Mouse (Mus musculus) spleen, postnatal 4 days (tissue): ENCODE data around the gene Pold4.
"Not testable (repeated sequence)": the region's sequence is repeated elsewhere in the genome, so short reads cannot be mapped to it uniquely, and the experiment has no call there.

ENCODE experiments used
- DNase-seq, 2 experiments: peaks; one replicate each; pipeline ENCODE4 v3.0.0; 2022; ENCODE audit warnings: low spot score in 2 of 2

Gene Pold4

DNA sequence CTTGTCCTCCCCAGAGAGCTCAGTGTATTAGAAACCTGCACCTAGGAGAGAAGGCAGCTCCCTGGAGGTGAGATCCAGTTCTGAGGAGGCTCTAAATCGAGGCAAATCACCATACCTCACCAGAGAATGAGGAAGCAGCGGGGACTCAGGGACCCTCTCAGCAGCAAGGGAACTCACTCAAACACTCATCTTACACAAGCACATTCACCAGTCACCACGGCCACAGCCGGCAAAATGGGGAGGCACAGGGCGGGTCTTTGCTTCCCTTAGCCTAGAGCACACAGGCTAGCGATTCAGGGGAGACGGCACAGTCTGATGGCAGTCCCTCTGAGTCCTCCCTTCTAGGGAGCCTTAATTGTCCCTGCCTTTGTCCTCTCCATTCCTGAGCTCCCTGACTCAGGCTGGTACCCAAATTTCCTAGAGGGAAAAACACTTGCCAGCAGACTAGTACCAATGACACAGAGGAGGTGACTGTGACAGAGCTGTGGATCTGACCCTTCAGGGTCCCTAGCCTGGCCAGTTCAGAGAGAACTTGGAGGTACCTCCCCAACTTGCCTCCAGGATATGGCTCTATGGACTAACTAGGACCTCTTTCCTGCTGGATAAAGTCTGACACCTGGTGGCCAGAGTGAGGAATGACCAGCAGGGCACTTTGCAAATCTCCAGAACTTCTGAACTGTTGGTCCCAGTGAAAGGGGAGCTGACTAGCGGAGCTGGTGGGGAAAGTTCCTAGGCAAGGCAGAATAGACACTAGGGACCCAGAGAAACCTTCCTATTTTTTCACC lies 3.6 kb upstream of the Pold4 start:
- DNase-seq: peak; percentile 74 to 88

DNA sequence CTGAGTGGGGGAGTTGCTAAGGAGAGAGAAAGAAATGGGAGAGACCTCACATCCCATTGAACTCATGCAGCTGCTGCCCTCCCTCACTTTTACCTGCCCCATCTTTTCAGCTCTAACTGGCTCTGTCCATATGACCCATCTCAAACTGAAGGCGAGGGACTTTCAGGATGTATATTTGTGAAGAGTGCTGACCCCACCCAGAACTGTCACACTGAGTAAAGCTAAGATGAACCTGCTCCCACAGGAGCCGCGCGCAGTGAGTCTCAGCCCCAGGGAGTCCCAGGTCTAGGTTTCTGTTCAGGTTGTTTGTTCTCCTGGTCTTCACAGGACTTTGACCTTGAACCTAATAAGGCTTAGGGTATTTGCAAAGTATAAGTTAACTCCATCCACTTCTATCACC lies 2.8 kb upstream of the Pold4 start:
- DNase-seq: no peak

DNA sequence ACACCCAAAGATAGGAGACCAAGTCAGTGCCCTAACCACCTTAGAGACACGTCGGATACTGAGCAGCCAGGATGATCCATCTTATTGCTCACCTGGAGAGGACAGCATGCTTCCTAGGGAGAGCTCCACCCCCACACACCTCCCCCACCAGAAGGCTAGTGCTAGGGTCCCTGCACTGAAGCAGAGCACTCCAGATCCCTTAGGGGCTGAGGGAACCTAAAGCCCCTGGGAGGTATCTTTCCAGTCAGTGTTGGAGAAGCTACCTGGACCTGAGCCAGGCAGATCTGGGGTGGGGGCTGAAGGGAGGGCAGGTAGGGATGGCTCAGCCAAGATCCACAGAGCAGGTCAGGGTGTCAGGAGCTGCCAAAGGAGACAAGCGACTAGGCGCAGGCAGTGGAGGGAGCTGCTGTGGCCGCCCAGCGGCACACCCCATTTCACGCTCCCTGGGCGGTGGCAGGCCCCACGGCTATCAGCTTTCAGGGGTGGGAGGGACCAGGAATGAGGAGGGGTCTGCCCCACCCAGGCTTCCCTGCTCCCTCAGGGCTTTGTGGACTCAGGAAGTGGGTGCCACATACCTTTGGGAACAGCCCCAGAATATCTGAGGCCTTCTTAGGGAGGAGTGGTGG lies 2.1 kb upstream of the Pold4 start:
- DNase-seq: no peak

DNA sequence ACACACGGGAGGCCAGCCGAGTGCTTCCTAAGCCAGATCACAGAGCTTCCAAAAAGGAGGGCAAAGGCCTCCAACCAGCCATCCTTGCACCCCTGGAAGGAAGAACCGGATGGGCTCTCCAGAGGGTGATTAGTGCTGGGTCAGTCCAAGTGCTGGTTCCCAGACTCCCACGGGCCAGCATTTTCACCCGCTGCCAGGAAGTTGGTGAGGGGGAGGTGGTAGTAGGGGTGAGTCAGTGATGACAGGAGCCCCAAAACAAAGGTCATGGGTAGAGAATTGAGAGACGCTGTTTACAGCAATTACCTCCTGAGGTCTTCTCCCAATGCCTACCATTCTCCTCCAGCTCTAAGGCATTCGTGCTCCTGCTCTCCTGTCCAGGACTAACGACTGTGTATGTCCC lies 1.3 kb upstream of the Pold4 start:
- DNase-seq: no peak

DNA sequence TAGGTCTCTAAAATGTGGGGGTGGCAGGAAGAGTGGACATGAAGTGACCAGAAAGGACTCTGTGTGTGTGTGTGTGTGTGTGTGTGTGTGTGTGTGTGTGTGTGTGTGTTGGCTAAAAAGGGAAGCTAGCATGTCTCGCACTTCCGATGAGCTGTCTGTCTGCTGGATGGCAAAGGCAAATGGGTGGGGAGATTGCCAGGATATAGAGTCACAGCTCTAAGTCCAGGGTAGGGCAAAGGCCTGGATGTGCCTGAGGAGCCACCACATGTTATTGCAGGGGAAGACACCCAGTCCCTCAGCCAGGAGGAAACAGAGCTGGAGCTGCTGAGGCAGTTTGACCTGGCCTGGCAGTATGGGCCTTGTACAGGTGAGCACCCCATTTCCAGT lies 480 bp downstream of the Pold4 start:
- DNase-seq: no peak

DNA sequence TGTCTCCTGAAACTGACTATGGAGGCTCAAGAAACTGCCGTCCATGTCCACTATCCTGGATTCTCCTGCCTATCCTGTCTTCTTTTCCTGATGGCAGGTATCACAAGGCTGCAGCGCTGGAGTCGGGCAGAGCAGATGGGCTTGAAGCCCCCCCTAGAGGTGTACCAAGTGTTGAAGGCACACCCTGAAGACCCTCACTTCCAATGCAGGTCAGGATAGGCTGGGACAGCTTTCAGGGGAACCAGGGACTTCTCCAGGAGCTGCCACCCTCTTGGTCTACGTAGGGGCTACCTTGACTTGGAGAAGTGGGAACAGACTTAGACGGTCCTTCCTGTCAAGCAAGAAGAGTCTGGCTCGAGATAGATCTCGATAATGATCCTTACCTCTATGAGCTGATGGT lies 952 bp downstream of the Pold4 start:
- no peak for DNase-seq

DNA sequence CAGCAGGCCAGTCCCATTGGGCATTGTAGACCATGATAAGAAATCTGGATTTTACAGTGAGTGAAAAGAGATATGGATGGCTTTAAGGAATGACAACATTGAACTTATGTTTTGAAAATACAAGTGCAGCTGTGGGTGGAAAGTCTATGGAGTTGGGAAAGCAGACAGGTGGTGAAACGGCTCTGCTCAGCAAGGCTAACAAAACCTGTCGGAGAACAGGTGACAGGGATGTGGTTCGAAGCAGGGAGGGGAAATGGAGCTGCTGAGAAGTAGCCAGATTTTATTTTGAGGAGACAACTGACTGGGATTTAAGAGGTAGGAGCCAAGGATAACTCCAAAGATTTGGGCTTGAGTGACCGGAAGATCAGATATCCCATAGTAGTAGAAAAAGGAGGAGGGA lies 2.8 kb downstream of the Pold4 start:
- no peak for DNase-seq

DNA sequence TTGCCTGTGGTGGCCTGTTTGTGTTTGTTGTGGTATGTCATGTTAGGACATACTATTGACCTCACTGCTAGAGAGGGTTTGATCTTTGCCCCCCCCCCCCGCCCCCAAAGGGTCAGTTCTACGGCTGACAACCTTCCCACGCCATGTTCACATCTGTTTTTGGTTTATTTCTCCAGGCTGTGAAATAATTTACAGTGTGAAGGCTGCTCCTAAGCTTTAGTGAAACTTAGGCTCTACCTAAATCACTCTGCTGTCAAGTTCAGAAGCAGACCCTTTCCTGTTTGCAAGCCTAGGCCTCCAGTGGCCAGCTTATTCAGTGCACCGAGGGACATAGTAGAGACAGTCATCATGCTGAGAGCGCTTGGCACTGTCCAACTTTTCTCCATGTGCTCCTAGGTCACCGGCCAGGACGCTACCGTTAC lies 8.6 kb downstream of the Pold4 start:
- DNase-seq: no peak

DNA sequence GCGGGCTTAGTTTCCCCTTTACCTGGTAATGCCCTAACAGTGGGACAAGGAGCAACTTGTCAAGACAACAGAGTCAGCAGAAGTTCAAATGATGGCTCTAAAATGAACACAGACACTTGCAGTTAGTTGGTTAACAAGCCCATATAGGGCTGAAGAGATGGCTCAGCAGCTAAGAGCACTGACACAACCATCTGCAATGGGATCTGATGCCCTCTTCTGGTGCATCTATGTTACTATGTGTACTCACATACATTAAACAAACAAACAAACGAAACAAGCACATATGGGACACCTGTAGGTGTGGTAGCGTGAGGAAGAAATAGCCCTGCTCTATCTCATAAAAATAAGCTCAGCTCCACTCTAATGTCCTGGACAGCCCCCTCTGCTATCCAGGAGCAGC lies 10.7 kb downstream of the Pold4 start:
- no peak for DNase-seq

DNA sequence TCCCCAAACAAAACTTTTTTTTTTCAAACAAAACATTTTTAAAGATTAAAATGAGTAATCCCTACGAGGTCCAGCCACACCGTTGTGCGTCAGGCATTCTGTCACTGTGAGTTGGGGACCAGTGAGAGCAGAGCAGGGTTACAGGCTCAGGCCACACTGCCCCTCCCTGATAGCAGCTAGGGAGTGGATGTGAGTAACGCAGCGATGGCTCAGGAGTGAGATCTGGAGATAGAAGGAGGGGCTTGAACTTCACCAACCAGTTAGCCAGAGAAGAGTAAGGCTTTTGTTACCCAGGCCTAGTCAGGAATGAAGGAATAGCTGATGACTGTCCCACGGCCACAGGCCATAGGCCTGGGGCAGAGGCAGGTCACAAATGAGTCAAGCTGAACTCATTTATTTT lies 13.1 kb downstream of the Pold4 start:
- no peak for DNase-seq

DNA sequence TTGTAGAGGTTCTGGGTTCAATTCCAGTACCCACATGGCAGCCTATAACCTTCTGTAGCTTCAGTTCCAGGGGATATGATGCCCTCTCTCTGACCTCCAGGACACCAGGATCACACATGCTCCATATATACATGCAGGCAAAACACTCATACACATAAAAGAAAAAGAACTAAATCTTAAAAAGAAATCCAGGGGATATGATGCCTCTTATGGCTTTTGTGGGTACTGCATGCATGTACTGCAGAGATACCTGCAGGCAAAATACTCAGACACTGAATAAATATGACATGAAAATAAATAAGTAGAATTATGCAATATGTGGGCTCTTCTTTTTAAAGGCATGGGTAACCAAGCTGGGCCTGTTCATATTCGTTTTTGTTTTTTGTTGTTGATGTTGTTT lies 15.3 kb downstream of the Pold4 start:
- DNase-seq: no peak

DNA sequence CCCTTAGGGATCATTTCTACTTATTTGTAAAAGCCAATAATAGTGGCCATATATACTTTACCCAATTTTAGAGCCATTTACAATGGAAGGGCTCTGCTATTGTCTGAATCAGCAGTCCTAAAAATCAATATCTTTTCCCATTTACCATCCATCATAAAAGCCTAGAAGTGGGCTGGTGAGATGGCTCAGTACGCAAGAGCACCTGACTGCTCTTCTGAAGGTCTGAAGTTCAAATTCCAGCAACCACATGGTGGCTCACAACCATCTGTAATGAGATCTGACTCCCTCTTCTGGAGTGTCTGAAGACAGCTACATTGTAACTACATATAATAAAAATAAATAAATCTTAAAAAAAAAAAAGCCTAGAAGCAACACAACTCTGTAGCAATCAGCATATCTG lies 17.0 kb downstream of the Pold4 start:
- not testable (repeated sequence) for DNase-seq

DNA sequence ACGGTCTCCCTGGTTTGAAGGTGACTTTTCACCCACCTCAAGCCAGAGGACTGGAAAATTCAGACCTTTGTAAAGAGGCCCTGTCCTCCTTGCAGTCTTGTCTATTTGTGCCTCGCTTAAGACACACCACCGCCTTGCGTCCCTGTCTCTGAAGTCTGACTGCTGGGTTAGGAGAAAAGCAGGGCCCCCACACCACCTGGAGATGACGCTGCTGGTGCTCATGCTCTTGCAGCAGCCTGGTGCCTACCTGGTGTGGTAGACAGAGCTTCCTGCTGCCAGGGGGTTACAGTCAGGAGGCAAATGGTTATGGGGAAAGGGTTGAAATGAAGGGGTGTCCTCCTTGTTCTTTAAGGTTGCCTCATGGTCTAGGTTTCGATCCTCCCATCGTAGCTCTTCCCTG lies 22.5 kb downstream of the Pold4 start:
- DNase-seq: no peak

DNA sequence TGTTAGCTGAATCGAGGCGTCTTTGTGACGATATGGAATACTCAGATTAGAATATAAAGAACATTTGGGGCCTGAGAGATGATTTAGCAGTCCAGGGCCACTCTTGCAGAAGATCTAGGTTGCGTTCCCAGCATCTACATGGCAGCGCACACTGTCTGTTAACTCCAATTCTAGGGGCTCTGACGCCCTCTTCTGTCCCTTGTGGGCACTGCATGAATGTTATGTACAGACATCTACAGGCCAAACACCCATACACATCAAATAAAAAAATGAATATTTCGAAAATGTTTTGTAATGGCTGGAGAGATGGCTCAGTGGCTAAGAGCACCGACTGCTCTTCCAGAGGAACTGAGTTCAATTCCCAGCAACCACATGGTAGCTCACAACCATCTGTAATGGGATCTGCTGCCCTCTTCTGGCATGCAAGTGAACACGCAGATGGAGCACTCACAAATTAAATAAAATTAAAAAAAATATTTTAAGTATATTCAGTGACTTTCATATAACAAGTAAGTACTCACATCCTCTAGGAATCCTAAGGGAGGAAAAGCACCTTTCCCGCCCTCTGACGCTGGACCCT lies 24.0 kb downstream of the Pold4 start:
- DNase-seq: no peak

DNA sequence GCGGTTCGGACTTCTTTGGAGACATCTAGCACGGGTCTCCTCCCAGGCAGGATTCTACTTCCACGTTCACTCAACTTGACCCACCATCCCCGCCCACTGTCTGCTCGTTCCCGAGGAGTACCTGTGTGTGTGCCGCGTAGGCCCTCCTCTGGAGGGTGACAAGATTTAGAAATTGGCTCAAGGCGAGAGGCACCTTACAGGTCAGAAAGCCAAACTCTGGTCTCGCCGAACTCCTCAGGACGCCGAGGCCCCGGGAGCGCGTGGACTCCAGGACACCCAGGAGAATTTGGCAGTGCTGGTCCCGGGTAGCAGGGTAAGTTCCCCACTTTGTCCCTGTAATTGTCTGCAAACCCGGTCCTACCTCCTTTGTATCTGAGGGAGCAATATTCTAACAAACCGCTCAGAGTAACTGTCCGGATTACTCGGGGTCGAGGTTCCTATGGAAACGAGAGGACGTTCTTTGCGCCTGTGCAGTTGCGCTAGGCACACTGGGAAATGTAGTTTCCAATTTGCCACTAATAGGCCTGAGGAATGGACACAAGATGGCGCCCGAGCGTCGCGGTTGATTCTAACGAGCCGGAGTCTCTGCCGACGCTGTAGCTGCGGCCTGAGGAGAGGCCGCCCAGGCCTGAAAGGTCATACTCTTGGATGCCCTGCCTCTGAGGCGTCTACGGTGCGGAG lies 25.7 kb downstream of the Pold4 start:
- DNase-seq: peak; percentile 91 to 96

DNA sequence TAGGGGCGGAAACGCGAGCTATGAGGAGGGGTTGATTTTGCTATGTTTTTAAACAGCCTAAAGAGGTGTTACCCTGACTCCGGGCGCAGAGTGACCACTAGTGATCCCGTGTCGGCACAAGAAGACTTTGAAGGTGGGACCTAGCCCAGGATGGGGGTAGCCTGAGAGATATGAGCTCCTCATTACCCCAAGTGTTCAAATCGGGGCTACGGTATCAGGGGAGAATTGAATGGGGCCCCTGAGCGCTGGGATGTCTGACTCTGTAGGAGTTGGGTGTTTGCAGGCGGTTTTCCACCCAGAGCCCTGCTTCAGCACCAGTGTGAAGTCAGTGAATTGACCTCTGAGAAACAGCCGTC lies 26.2 kb downstream of the Pold4 start:
- peak in 1 of 2 experiments; percentile 19 for DNase-seq

DNA sequence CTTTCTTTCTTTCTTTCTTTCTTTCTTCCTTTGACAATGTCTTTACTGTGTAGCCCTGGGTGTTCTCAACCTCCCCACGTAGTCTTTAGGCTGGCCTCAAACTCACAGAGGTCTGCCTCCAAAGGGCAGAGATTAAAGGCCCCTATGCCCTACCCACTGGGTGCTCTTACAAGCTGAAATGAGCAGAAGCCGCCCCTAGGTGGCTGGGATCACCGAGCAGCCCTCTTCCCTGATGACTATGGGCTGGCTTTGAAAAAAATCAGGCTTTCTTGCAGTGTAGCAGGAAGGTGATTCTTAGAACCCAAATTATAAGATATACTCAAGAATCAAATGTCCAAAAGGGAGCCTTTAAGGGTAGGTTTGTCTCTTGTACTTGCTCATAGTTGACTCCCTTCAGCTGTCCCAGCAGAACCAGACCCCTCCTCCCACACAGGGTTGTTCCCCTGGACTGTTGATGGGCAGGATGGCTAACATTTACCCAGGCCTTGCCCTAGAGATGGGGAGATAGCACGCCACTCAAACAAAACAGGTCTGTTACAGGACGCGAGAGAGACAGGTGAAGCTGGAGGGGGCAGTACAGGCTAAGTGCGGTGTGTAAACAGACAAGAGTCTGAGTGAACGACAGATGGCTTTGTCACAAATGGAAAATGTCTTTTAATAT lies 29.5 kb downstream of the Pold4 start:
- DNase-seq: peak in 1 of 2 experiments; percentile 23

DNA sequence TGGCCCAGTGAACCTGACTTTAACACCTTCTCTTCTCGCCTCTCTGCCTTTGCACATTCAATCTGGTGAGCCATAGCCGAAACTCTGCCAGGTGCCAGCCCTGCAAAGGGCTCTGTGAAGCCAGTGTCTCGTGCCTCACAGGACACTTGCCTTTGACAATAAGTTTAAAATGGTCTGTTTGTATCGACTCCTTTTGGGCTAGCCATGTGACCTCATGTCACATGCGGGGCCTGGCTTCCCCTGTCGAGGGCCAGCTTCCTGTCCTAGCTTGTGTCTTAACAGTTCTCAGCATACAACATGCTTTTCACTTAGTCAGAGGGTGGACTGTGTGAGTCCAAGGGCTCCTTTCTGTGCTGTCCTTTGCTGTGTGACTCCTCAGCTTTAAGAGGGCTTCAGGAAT lies 31.1 kb downstream of the Pold4 start:
- no peak for DNase-seq

DNA sequence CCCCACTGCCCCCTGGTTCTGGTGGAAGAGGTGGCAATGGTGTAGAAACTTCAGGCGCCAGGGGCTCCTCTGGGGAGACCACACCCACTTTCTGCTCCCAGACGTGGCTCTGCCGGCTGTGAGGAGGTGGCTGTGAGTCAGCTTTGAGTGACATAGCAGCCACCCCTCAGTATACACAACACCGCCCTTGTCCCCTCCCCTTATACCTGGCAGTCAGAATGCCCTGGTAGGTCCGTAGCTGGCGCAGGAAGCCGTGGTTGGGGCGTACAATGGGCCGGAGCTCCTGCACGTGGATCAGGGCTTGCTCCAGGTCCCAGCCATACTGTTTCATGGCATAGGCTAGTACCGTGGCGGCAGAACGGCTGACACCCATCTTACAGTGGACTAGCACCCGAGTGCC lies 32.0 kb downstream of the Pold4 start:
- DNase-seq: peak in 1 of 2 experiments; percentile 61

DNA sequence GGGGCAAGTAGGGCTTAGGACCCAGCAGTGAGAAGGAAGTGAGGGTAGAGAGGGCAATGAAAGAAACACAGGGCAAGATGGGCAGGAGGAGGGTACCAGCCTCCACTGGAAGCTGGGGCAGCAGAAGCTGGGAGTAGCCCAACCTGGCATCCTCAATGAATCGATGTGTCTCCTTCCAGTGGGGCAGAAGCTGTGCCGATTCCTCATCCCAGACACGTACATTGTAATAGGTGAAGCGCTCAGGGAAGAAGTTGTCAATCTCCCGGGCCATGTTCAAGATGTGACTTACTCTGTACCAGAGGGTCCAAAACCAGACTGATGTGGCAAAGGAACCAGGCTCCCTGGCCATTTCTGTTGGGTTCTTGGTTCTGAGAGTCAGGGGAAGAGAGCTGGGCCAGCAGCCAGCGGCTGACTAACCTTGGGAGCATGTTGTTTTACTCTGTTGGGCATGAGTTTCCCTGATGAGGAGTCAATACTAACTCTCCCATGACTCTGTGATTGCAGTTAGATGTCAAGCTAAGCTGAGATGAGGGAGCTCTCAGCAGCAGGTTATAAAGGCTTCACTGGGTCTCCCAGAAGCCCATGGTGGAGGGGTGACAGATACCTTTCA lies 32.6 kb downstream of the Pold4 start:
- DNase-seq: no peak

DNA sequence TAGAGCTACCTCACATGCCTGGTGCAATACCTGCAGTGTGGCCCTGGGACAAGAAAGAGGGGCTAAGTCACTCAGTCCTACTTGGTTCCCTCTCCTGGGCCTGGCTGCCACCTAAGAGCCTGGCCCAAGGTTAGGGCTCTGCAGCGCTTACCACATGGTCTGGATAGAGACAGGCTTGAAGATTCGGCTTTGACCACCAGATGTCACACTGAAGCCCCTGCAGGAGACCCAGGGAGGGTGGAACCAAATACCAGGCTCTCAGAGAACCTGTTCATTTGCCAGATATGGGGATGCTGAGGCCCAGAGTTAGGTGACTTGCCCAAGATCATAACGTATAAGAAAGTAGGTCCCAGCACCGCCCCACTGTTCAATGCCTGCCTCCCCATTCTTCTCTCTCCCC lies 34.3 kb downstream of the Pold4 start:
- DNase-seq: peak in 1 of 2 experiments; percentile 16
